Mouse (Mus musculus): ENCODE data around the gene Tmem56. TPM values are rescaled to one million over a fixed set of nuclear protein-coding genes. Genes with fewer than 3 reads are reported as not detected.

Gene Tmem56
- polyA plus RNA-seq, 1 experiment from 2014 or later, result 24.1 TPM

- Histone ChIP-seq H3K9me3 (ENCODE audit: low read length) (no peaks in the 10 kb centered on the region), H3K4me3 (ENCODE audit: low read depth, low read length) (no peak overlapping the region), H3K4me1 (ENCODE audit: insufficient read depth) (no peaks in the 10 kb centered on the region), H3K27ac (ENCODE audit: low read depth) (no peak overlapping the region), H3K9ac (replicated peaks) (no peak overlapping the region), H3K27me3 (ENCODE audit: insufficient read depth, low read length) (no peaks in the 10 kb centered on the region), H3K36me3 (replicated peaks; ENCODE audit: insufficient read depth, low read length) (no peaks in the 10 kb centered on the region), H3K4me2 (ENCODE audit: low read depth, low read length) (peak overlapping the region; percentile 24; the same call in 1 of the 2 replicates)
- WGBS (ENCODE audit: insufficient replicate concordance), result 34% methylated on average over 7 of the region's 7 CpGs
- ATAC-seq (peak; percentile 75), DNase-seq (peak; percentile 90)
- TF ChIP-seq EP300 (IDR thresholded peaks at IDR 0.05; ENCODE audit: low read depth) (no peak), CTCF (IDR thresholded peaks at IDR 0.05; ENCODE audit: low read depth) (peak; percentile 98)
These were observed 119.6 kb downstream of the Tmem56 start for GRCm38 (mm10) chr3:121163271-121163819.

GRCm38 (mm10) chr3:121161661-121162060 is 121.2 kb downstream of the Tmem56 start:
- TF ChIP-seq CTCF (IDR thresholded peaks at IDR 0.05; ENCODE audit: low read depth) (peak; percentile 68), EP300 (IDR thresholded peaks at IDR 0.05; ENCODE audit: low read depth) (no peak)
- Histone ChIP-seq H3K27me3 (ENCODE audit: insufficient read depth, low read length) (no peaks in the 10 kb centered on the region), H3K27ac (ENCODE audit: low read depth) (no peak overlapping the region), H3K9ac (replicated peaks) (no peak overlapping the region), H3K9me3 (ENCODE audit: low read length) (no peaks in the 10 kb centered on the region), H3K4me2 (ENCODE audit: low read depth, low read length) (no peak overlapping the region), H3K4me1 (ENCODE audit: insufficient read depth) (no peaks in the 10 kb centered on the region), H3K4me3 (ENCODE audit: low read depth, low read length) (no peak overlapping the region), H3K36me3 (replicated peaks; ENCODE audit: insufficient read depth, low read length) (no peaks in the 10 kb centered on the region)
- WGBS (ENCODE audit: insufficient replicate concordance), result 51% methylated on average over 2 of the region's 2 CpGs
- DNase-seq (peak; percentile 57), ATAC-seq (no peak)

- Histone ChIP-seq H3K36me3 (replicated peaks; ENCODE audit: insufficient read depth, low read length) (no peaks in the 10 kb centered on the region), H3K27ac (ENCODE audit: low read depth) (no peak overlapping the region), H3K9ac (replicated peaks) (no peak overlapping the region), H3K27me3 (ENCODE audit: insufficient read depth, low read length) (no peaks in the 10 kb centered on the region), H3K4me1 (ENCODE audit: insufficient read depth) (no peaks in the 10 kb centered on the region), H3K4me3 (ENCODE audit: low read depth, low read length) (no peak overlapping the region), H3K9me3 (ENCODE audit: low read length) (no peaks in the 10 kb centered on the region), H3K4me2 (ENCODE audit: low read depth, low read length) (no peak overlapping the region)
- 28% methylated on average over 4 of the region's 4 CpGs for whole genome bisulfite sequencing (ENCODE audit: insufficient replicate concordance)
- no peak for TF ChIP-seq EP300 (IDR thresholded peaks at IDR 0.05; ENCODE audit: low read depth)
- TF ChIP-seq CTCF (IDR thresholded peaks at IDR 0.05; ENCODE audit: low read depth), result no peak
- no peak for DNase-seq
- no peak for ATAC-seq
These were observed 122.5 kb downstream of the Tmem56 start for GRCm38 (mm10) chr3:121160424-121160823.

- Histone ChIP-seq H3K36me3 (replicated peaks; ENCODE audit: insufficient read depth, low read length) (no peaks in the 10 kb centered on the region), H3K27ac (ENCODE audit: low read depth) (no peak overlapping the region), H3K4me3 (ENCODE audit: low read depth, low read length) (no peak overlapping the region), H3K4me1 (ENCODE audit: insufficient read depth) (no peaks in the 10 kb centered on the region), H3K4me2 (ENCODE audit: low read depth, low read length) (no peak overlapping the region), H3K9ac (replicated peaks) (no peak overlapping the region), H3K27me3 (ENCODE audit: insufficient read depth, low read length) (no peaks in the 10 kb centered on the region), H3K9me3 (ENCODE audit: low read length) (no peaks in the 10 kb centered on the region)
- 60% methylated on average over 10 of the region's 10 CpGs for WGBS (ENCODE audit: insufficient replicate concordance)
- ATAC-seq (peak; percentile 26), DNase-seq (no peak)
- TF ChIP-seq EP300 (IDR thresholded peaks at IDR 0.05; ENCODE audit: low read depth) (no peak), CTCF (IDR thresholded peaks at IDR 0.05; ENCODE audit: low read depth) (no peak)
These were observed 123.3 kb downstream of the Tmem56 start for GRCm38 (mm10) chr3:121159566-121159965.

GRCm38 (mm10) chr3:121158901-121159351 is 124.0 kb downstream of the Tmem56 start:
- H3K9ac ChIP-seq (replicated peaks), result no peak overlapping the region
- no peaks in the 10 kb centered on the region for H3K36me3 ChIP-seq (replicated peaks; ENCODE audit: insufficient read depth, low read length)
- WGBS (ENCODE audit: insufficient replicate concordance), result 86% methylated on average over 16 of the region's 16 CpGs
- H3K9me3 ChIP-seq (ENCODE audit: low read length), result no peaks in the 10 kb centered on the region
- no peak overlapping the region for H3K27ac ChIP-seq (ENCODE audit: low read depth)
- H3K4me2 ChIP-seq (ENCODE audit: low read depth, low read length), result no peak overlapping the region
- ATAC-seq (no peak), DNase-seq (no peak)
- H3K4me3 ChIP-seq (ENCODE audit: low read depth, low read length), result no peak overlapping the region
- no peaks in the 10 kb centered on the region for H3K27me3 ChIP-seq (ENCODE audit: insufficient read depth, low read length)
- no peak for TF ChIP-seq EP300 (IDR thresholded peaks at IDR 0.05; ENCODE audit: low read depth)
- no peak for TF ChIP-seq CTCF (IDR thresholded peaks at IDR 0.05; ENCODE audit: low read depth)
- no peaks in the 10 kb centered on the region for H3K4me1 ChIP-seq (ENCODE audit: insufficient read depth)

GRCm38 (mm10) chr3:121157546-121158330 is 125.2 kb downstream of the Tmem56 start:
- ATAC-seq (no peak), DNase-seq (no peak)
- no peak for TF ChIP-seq EP300 (IDR thresholded peaks at IDR 0.05; ENCODE audit: low read depth)
- no peak for TF ChIP-seq CTCF (IDR thresholded peaks at IDR 0.05; ENCODE audit: low read depth)
- no peak overlapping the region for H3K4me2 ChIP-seq (ENCODE audit: low read depth, low read length)
- H3K4me1 ChIP-seq (ENCODE audit: insufficient read depth), result no peaks in the 10 kb centered on the region
- no peak overlapping the region for H3K9ac ChIP-seq (replicated peaks)
- no peak overlapping the region for H3K4me3 ChIP-seq (ENCODE audit: low read depth, low read length)
- WGBS (ENCODE audit: insufficient replicate concordance), result 70% methylated on average over 10 of the region's 10 CpGs
- H3K36me3 ChIP-seq (replicated peaks; ENCODE audit: insufficient read depth, low read length), result no peaks in the 10 kb centered on the region
- no peaks in the 10 kb centered on the region for H3K27me3 ChIP-seq (ENCODE audit: insufficient read depth, low read length)
- no peak overlapping the region for H3K27ac ChIP-seq (ENCODE audit: low read depth)
- H3K9me3 ChIP-seq (ENCODE audit: low read length), result no peaks in the 10 kb centered on the region

Data from liver, postnatal 0 days (tissue).